Mouse (Mus musculus) limb, embryonic 12.5 days (tissue): Measurements from ENCODE around the gene Mrps26. TPM values are rescaled to one million over a fixed set of nuclear protein-coding genes. Genes with fewer than 3 reads are reported as not detected.

Experiments used
- ATAC-seq: fragments of 200-750 bp; cut with Nextera tagmentation; 2 replicates; pipeline ENCODE4 v1.8.0; 2017; ENCODE audit warnings: low read depth, moderate TSS enrichment; ENCODE audit not compliant: insufficient number of reproducible peaks, insufficient read depth, low FRiP score, low TSS enrichment
- H3K27ac ChIP-seq: fragments of 300-500 bp; sonication (generic); 2 replicates; pipeline ENCODE4 v1.5.1; 2016; ENCODE audit warnings: mild to moderate bottlenecking, moderate library complexity
- H3K27me3 ChIP-seq: fragments of 300-500 bp; sonication (generic); 2 replicates; pipeline ENCODE4 v1.6.1; 2016; ENCODE audit warnings: mild to moderate bottlenecking, moderate library complexity
- H3K36me3 ChIP-seq: fragments of 300-500 bp; sonication (generic); 2 replicates; pipeline ENCODE4 v1.6.1; 2016; ENCODE audit warnings: mild to moderate bottlenecking, moderate library complexity
- H3K4me1 ChIP-seq: fragments of 300-500 bp; sonication (generic); replicated peaks from 2 replicates; pipeline ENCODE4 v1.6.1; 2016
- H3K4me2 ChIP-seq: fragments of 300-500 bp; sonication (generic); 2 replicates; pipeline ENCODE4 v1.6.1; 2016; ENCODE audit warnings: mild to moderate bottlenecking, moderate library complexity
- H3K4me3 ChIP-seq: fragments of 300-500 bp; sonication (generic); replicated peaks from 2 replicates; pipeline ENCODE4 v1.5.1; 2016; ENCODE audit warnings: mild to moderate bottlenecking
- H3K9ac ChIP-seq: fragments of 300-500 bp; sonication (generic); replicated peaks from 2 replicates; pipeline ENCODE4 v1.6.1; 2016; ENCODE audit warnings: mild to moderate bottlenecking, moderate library complexity
- H3K9me3 ChIP-seq: fragments of 300-500 bp; sonication (generic); 2 replicates; pipeline ENCODE4 v1.6.1; 2016; ENCODE audit warnings: mild to moderate bottlenecking, moderate library complexity
- WGBS: fragments of 180-500 bp; shearing (Covaris S2); methylation state at CpG from one replicate; pipeline ENCODE4 v1.1.7; 2016; 5-methylcytosine and 5-hydroxymethylcytosine counted together
- microRNA-seq: library from miRNA; unstranded; fragments of <30 nt; microRNA quantifications from one replicate; pipeline ENCODE4, GENCODE M21; 2017
- polyA plus RNA-seq: library from polyadenylated mRNA; unstranded; fragments of >200 nt; fragmentation: Nextera tagmentation; extraction: Ambion mirVana; gene quantifications from 2 replicates; pipeline ENCODE4 v1.2.1, GENCODE M21; 2016

Gene Mrps26
- polyA plus RNA-seq, 1 experiment from 2014 or later: 79.0 TPM

DNA sequence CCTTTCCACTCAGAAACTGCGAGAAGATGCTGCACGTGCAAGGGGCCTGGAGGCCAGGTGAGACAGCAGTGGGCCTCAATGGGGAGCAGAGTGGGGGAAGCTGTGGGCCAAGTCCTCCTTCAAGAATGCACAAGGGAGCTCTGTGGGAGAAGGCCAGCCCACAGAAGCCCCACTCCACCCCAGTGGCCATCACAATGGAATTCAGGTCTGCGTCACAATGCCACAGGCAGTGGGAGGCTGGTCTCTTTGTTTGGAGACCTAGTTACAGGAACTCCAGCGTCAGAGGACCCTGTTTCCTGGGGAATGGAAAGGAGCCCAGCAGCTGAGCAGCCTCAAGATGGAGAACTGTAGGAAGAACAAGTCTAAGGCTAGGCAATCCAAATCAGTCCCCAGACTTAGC is 25.6 kb downstream of the Mrps26 start:
- Histone ChIP-seq H3K9me3 (no peaks in the 10 kb centered on the region), H3K4me3 (no peak overlapping the region), H3K4me1 (no peaks in the 10 kb centered on the region), H3K9ac (no peak overlapping the region), H3K27ac (no peak overlapping the region), H3K27me3 (peaks cover 18% of the 10 kb centered on the region), H3K4me2 (no peak overlapping the region), H3K36me3 (peaks cover 31% of the 10 kb centered on the region)
- ATAC-seq: no peak
- WGBS: 83% methylated on average over 4 of the region's 4 CpGs

DNA sequence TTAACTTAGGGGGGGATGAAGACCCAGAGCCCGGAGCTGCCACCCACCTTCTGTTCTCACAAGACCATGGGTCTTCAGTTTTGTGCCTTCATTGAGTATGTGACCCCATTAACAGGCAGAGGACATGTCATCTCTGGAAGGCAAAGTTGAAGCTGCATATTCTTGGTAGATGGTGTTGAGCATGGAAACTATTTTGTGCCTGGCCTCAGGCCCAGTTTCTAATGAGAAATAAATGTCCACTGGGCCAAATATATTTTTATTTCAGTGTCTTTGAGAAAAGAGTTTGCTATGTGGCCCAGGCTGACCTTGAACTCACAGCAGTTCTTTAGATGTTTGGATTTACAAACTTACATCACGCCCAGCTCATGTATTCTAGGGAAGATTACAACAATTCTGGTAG is 26.2 kb downstream of the Mrps26 start:
- whole genome bisulfite sequencing: 93% methylated on average over 2 of the region's 2 CpGs
- H3K36me3 ChIP-seq: peaks cover 32% of the 10 kb centered on the region
- no peak overlapping the region for H3K27ac ChIP-seq
- no peaks in the 10 kb centered on the region for H3K9me3 ChIP-seq
- no peak overlapping the region for H3K9ac ChIP-seq
- H3K4me3 ChIP-seq: no peak overlapping the region
- no peak overlapping the region for H3K4me2 ChIP-seq
- H3K4me1 ChIP-seq: no peaks in the 10 kb centered on the region
- H3K27me3 ChIP-seq: peaks cover 12% of the 10 kb centered on the region; the same call in 1 of the 2 replicates
- no peak for ATAC-seq

DNA sequence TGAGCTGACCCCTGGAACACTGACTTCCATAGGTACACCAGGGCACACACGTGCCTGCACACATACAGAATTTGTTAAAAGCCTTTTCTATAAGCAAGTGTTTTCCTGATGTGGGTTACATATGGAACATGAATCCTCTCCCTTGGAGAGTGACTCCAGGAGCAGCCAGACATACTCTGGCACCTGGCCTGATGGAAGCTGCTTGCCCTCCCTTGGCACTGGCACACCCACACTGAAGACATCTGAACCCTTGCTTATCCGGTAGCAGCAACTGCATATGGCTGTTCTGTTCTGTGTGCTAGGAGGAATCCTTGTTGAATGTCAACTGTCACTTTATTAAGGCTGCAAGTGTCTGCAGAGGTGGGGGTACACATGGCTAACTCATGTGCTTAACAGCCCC is 27.5 kb downstream of the Mrps26 start:
- H3K4me1 ChIP-seq: no peaks in the 10 kb centered on the region
- H3K27ac ChIP-seq: no peak overlapping the region
- WGBS: 96% methylated on average over 2 of the region's 2 CpGs
- H3K9ac ChIP-seq: no peak overlapping the region
- no peak for ATAC-seq
- H3K4me3 ChIP-seq: no peak overlapping the region
- H3K27me3 ChIP-seq: no peaks in the 10 kb centered on the region
- no peaks in the 10 kb centered on the region for H3K9me3 ChIP-seq
- peaks cover 45% of the 10 kb centered on the region for H3K36me3 ChIP-seq
- H3K4me2 ChIP-seq: no peak overlapping the region

DNA sequence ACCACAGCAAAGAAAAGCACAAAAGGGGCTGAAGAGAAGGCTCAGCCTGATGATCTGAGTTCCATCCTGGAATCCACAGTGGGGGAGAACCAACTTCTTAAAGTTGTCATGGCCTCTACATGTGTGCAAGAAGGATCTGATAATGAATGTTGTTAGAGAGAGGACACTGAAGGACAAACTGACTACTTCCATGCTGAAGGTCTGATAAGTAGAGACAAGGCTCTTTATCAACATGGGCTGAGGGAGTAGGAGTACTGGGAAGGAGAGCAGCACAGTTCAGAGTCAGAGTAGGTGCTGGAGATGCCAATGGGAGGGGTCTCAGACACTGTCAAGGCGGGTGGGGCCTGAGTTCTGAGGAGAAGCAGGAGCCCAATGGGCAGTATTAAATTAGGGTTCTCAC is 32.1 kb downstream of the Mrps26 start:
- 88% methylated on average over 1 of the region's 1 CpGs for WGBS
- Histone ChIP-seq H3K4me3 (no peak overlapping the region), H3K27me3 (no peaks in the 10 kb centered on the region), H3K9me3 (no peaks in the 10 kb centered on the region), H3K27ac (no peak overlapping the region), H3K36me3 (peaks cover 80% of the 10 kb centered on the region), H3K4me2 (no peak overlapping the region), H3K4me1 (no peaks in the 10 kb centered on the region), H3K9ac (no peak overlapping the region)
- ATAC-seq: no peak

DNA sequence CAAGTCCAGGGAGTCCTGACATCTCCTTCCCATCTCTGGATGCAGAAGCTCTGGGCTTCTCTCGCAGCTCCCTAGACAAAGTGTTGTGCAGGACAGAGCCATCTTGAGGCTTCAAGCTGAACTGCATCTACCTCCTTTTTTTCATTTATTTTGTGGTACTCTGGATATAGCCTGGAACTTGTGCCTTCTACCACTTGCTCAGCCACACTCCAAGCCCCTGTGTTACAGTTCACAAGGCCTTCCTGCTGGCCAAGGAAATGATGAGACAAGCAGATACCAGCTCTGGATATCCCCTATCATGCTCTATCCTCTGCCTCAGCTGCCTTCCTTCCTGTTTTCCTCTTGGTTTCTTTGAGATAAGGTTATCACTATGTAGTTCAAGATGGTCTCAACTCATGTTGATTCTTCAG is 34.1 kb downstream of the Mrps26 start:
- Histone ChIP-seq H3K36me3 (peaks cover 78% of the 10 kb centered on the region), H3K27ac (no peak overlapping the region), H3K4me1 (no peaks in the 10 kb centered on the region), H3K4me2 (no peak overlapping the region), H3K27me3 (no peaks in the 10 kb centered on the region), H3K4me3 (no peak overlapping the region), H3K9ac (no peak overlapping the region), H3K9me3 (no peaks in the 10 kb centered on the region)
- 26% methylated on average over 1 of the region's 1 CpGs for WGBS
- no peak for ATAC-seq

DNA sequence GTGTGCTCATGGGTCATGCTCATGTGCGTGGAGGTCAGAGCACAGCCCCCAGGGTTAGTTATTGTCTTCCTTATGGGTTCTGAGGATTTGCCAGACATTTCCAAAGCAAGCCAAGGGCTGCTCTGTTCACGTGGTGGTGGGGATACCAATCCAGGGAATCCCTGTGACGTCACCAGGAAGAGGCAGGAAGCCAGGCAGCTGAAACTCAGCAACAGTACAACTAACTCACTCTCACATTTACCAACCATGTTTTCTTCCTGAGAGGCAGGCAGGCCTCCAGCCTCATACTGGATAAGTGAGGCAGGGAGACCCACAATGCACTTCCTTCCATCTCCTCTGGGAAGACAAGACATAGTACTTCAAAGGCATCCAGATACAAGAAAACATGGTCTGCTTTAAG is 34.9 kb downstream of the Mrps26 start:
- 82% methylated on average over 3 of the region's 3 CpGs for WGBS
- H3K9ac ChIP-seq: no peak overlapping the region
- no peaks in the 10 kb centered on the region for H3K27me3 ChIP-seq
- no peak overlapping the region for H3K4me3 ChIP-seq
- no peak overlapping the region for H3K4me2 ChIP-seq
- H3K9me3 ChIP-seq: no peaks in the 10 kb centered on the region
- no peak overlapping the region for H3K27ac ChIP-seq
- no peak for ATAC-seq
- H3K4me1 ChIP-seq: no peaks in the 10 kb centered on the region
- peaks cover 82% of the 10 kb centered on the region for H3K36me3 ChIP-seq

DNA sequence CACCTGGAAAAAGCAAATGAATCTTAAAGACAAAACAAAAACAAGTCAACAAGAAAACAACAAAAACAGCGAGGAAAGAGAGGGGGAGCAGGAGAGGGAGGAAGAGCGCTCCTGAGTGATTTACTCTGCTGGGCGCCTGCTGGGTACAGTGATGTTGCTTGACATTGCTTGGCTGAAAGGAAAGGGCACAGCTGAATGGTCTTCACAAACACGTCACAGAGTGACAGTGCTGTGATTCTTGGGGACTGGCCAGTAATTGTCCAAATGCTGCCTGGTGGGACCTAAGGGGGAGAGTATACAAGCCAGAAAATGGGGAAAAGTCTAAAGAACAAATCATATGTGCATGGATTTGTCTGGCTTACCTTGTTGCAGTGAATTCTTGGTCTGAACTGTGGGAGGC is 38.7 kb downstream of the Mrps26 start:
- ATAC-seq: no peak
- no peak overlapping the region for H3K4me3 ChIP-seq
- no peak overlapping the region for H3K27ac ChIP-seq
- no peak overlapping the region for H3K9ac ChIP-seq
- H3K4me2 ChIP-seq: no peak overlapping the region
- no peaks in the 10 kb centered on the region for H3K4me1 ChIP-seq
- H3K36me3 ChIP-seq: peaks cover 66% of the 10 kb centered on the region
- 89% methylated on average over 4 of the region's 4 CpGs for WGBS
- H3K27me3 ChIP-seq: no peaks in the 10 kb centered on the region
- no peaks in the 10 kb centered on the region for H3K9me3 ChIP-seq

DNA sequence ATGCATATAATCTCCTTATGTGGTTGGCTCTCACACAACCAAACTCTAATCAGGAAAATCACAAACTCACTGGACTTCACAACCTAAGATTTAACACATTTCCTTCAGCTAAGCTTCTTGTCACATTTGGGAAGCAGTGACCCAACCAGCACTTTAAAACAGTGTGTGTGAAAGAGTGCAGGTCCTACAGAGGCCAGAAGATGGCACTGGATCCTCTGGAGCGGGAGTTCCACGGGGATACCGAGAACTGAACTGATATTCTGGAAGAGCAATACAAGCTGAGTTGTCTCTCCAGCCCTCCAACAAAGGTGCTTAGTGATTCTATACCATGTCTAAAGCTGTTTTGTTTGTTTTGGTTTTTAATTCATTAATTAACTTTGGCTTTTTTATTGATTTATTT is 49.5 kb downstream of the Mrps26 start:
- Histone ChIP-seq H3K4me1 (no peaks in the 10 kb centered on the region), H3K9me3 (no peaks in the 10 kb centered on the region), H3K9ac (no peak overlapping the region), H3K36me3 (peaks cover 59% of the 10 kb centered on the region), H3K4me3 (no peak overlapping the region), H3K27ac (no peak overlapping the region), H3K4me2 (no peak overlapping the region), H3K27me3 (no peaks in the 10 kb centered on the region)
- WGBS: 77% methylated on average over 3 of the region's 3 CpGs
- no peak for ATAC-seq

Small RNA genes within 50 kb of the gene (microRNA-seq; reads per million reads assigned to microRNA genes)
- not detected for gene Gm23876

Other genes starting within 250 kb of the Mrps26 start
- gene Cpxm1, start 166.2 kb upstream of the Mrps26 start, polyA plus RNA-seq: 91.6 and 100 TPM in 2 replicates
- gene Gm28372, start 158.5 kb upstream of the Mrps26 start, polyA plus RNA-seq: 0.11 and 0.18 TPM in 2 replicates
- not detected in 2 replicates for gene 1700020A23Rik, start 158.5 kb upstream of the Mrps26 start, polyA plus RNA-seq
- not detected in 2 replicates for gene Tmem239, start 157.3 kb upstream of the Mrps26 start, polyA plus RNA-seq
- gene Vps16, start 139.4 kb upstream of the Mrps26 start, polyA plus RNA-seq: 121 and 133 TPM in 2 replicates
- 13.4 and 14.6 TPM in 2 replicates for gene Pced1a, start 139.0 kb upstream of the Mrps26 start, polyA plus RNA-seq
- 108 and 115 TPM in 2 replicates for gene Ptpra, start 113.5 kb upstream of the Mrps26 start, polyA plus RNA-seq
- not detected in 2 replicates for gene Oxt, start 12.4 kb downstream of the Mrps26 start, polyA plus RNA-seq
- not detected in 2 replicates for gene Avp, start 18.8 kb downstream of the Mrps26 start, polyA plus RNA-seq
- gene Fastkd5, start 66.3 kb downstream of the Mrps26 start, polyA plus RNA-seq: 18.7 and 20.3 TPM in 2 replicates
- gene Ubox5, start 66.3 kb downstream of the Mrps26 start, polyA plus RNA-seq: 15.6 and 16.0 TPM in 2 replicates
- gene Lzts3, start 79.1 kb downstream of the Mrps26 start, polyA plus RNA-seq: 5.4 and 5.7 TPM in 2 replicates
- gene Ddrgk1, start 100.9 kb downstream of the Mrps26 start, polyA plus RNA-seq: 49.4 and 54.5 TPM in 2 replicates
- gene Itpa, start 103.9 kb downstream of the Mrps26 start, polyA plus RNA-seq: 142 and 148 TPM in 2 replicates
- 1.1 and 1.4 TPM in 2 replicates for gene Slc4a11, start 133.8 kb downstream of the Mrps26 start, polyA plus RNA-seq